Mouse (Mus musculus): Measurements from ENCODE around the gene Surf6. TPM values are rescaled to one million over a fixed set of nuclear protein-coding genes. Genes with fewer than 3 reads are reported as not detected.

Gene Surf6
- total RNA-seq (2021): 10 to 100 TPM; 11.7 to 14.2 TPM
- long read RNA-seq, experiment 1, transcript Surf6-201 (5 exons, 2,971 nt): major isoform, 5 of 7 reads
- long read RNA-seq, experiment 1, partial matches to known transcripts: 1 of 7 reads
- long read RNA-seq, experiment 1, other reads (novel, unspliced or antisense): 1 of 7 reads
- long read RNA-seq, experiment 2, partial matches to known transcripts: 1 of 1 reads
- long read RNA-seq, experiment 2, other reads (novel, unspliced or antisense): 0 of 1 reads

- DNase-seq: peak; percentile 96 to 97
Measured at GRCm38 (mm10) chr2:26902467-26903220, at the start of gene Surf6. Surf6 (minus strand) TSS chr2:26902879.

GRCm38 (mm10) chr2:26952193-26952592 lies 49.5 kb upstream of the Surf6 start:
- no peak for DNase-seq

- DNase-seq: no peak
Measured at GRCm38 (mm10) chr2:26951346-26951905, 48.7 kb upstream of the Surf6 start.

GRCm38 (mm10) chr2:26950411-26950810 lies 47.7 kb upstream of the Surf6 start:
- DNase-seq: no peak

GRCm38 (mm10) chr2:26943253-26943652 lies 40.6 kb upstream of the Surf6 start:
- no peak for DNase-seq

GRCm38 (mm10) chr2:26941539-26941938 lies 38.9 kb upstream of the Surf6 start:
- DNase-seq: peak in 1 of 2 experiments; percentile 19

- no peak for DNase-seq
Measured at GRCm38 (mm10) chr2:26936425-26936824, 33.7 kb upstream of the Surf6 start.

GRCm38 (mm10) chr2:26935286-26935685 lies 32.6 kb upstream of the Surf6 start:
- DNase-seq: no peak

GRCm38 (mm10) chr2:26933304-26934055 lies 30.8 kb upstream of the Surf6 start, which contains the start of the genes Surf4 and Stkld1:
Surf4 (minus strand) TSS chr2:26933928.
Stkld1 (plus strand) TSS chr2:26934047.
- DNase-seq: peak; percentile 90 to 96

- DNase-seq: no peak
Measured at GRCm38 (mm10) chr2:26932473-26933303, 30.0 kb upstream of the Surf6 start.

- peak; percentile 51 to 71 for DNase-seq
Measured at GRCm38 (mm10) chr2:26930390-26930789, 27.7 kb upstream of the Surf6 start.

GRCm38 (mm10) chr2:26927745-26928476 lies 25.2 kb upstream of the Surf6 start:
- peak in 1 of 2 experiments; percentile 29 for DNase-seq

GRCm38 (mm10) chr2:26921784-26922183 lies 19.1 kb upstream of the Surf6 start:
- peak in 1 of 2 experiments; percentile 27 for DNase-seq

GRCm38 (mm10) chr2:26920190-26920855 lies 17.6 kb upstream of the Surf6 start:
- DNase-seq: no peak

GRCm38 (mm10) chr2:26919684-26920083 lies 17.0 kb upstream of the Surf6 start:
- no peak for DNase-seq

GRCm38 (mm10) chr2:26916738-26917137 lies 14.1 kb upstream of the Surf6 start:
- DNase-seq: no peak

- peak; percentile 87 to 88 for DNase-seq
Measured at GRCm38 (mm10) chr2:26915927-26916728, 13.4 kb upstream of the Surf6 start, which contains the start of the genes Surf2 and Surf1. Surf2 (plus strand) TSS chr2:26916367. Surf1 (minus strand) TSS chr2:26916530.

- DNase-seq: no peak
Measured at GRCm38 (mm10) chr2:26914148-26914941, 11.7 kb upstream of the Surf6 start.
